Mouse (Mus musculus) forebrain, embryonic 12.5 days (tissue): ENCODE data around the gene Phactr4. TPM values are rescaled to one million over a fixed set of nuclear protein-coding genes. Genes with fewer than 3 reads are reported as not detected.

Experiments
- ATAC-seq: fragments of 200-750 bp; cut with Nextera tagmentation; 2 replicates; pipeline ENCODE4 v1.8.0; 2017; ENCODE audit warnings: moderate TSS enrichment; ENCODE audit not compliant: low FRiP score
- H3K27ac ChIP-seq: fragments of 300-500 bp; sonication (generic); 2 replicates; pipeline ENCODE4 v1.5.1; 2016; ENCODE audit warnings: mild to moderate bottlenecking
- H3K27me3 ChIP-seq: fragments of 300-500 bp; sonication (generic); 2 replicates; pipeline ENCODE4 v1.6.1; 2016; ENCODE audit warnings: mild to moderate bottlenecking
- H3K36me3 ChIP-seq: fragments of 300-500 bp; sonication (generic); replicated peaks from 2 replicates; pipeline ENCODE4 v1.6.1; 2016; ENCODE audit warnings: mild to moderate bottlenecking
- H3K4me1 ChIP-seq: fragments of 300-500 bp; sonication (generic); 2 replicates; pipeline ENCODE4 v1.6.1; 2016
- H3K4me2 ChIP-seq: fragments of 300-500 bp; sonication (generic); 2 replicates; pipeline ENCODE4 v1.6.1; 2016; ENCODE audit warnings: mild to moderate bottlenecking, moderate library complexity
- H3K4me3 ChIP-seq: fragments of 300-500 bp; sonication (generic); replicated peaks from 2 replicates; pipeline ENCODE4 v1.5.1; 2016; ENCODE audit warnings: mild to moderate bottlenecking
- H3K9ac ChIP-seq: fragments of 300-500 bp; sonication (generic); 2 replicates; pipeline ENCODE4 v1.6.1; 2016; ENCODE audit warnings: mild to moderate bottlenecking
- H3K9me3 ChIP-seq: fragments of 300-500 bp; sonication (generic); 2 replicates; pipeline ENCODE4 v1.6.1; 2016
- WGBS: fragments of 180-500 bp; shearing (Covaris S2); methylation state at CpG from one replicate; pipeline ENCODE4 v1.1.7; 2016; 5-methylcytosine and 5-hydroxymethylcytosine counted together
- polyA plus RNA-seq: library from polyadenylated mRNA; unstranded; fragments of >200 nt; fragmentation: Nextera tagmentation; extraction: Ambion mirVana; gene quantifications from 2 replicates; pipeline ENCODE4 v1.2.1, GENCODE M21; 2016

Phactr4 gene
- polyA plus RNA-seq, 1 experiment from 2014 or later, result 22.3 TPM

DNA sequence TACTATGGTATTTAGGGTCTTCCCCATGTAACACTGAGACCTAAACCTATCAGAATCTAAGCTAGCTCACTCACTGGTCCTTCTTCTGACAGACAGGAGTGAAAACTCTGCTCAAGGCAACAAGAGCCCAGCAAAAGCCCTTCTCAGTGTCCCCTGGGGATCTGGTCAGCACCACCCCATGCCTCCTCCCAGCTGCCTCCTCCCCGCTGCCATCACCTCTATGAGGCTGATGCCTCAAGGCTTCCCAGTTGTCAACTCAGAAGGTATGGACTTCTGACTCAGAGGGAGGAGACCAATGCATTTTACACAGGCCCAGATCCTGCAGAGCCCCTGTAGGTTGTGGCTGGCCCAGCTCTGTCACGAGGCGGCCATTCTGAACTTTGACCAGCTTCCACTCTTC is 80.8 kb downstream of the Phactr4 start:
- ATAC-seq, result no peak
- Histone ChIP-seq H3K27ac (no peak overlapping the region), H3K4me3 (no peak overlapping the region), H3K9me3 (no peaks in the 10 kb centered on the region), H3K36me3 (peaks cover 40% of the 10 kb centered on the region), H3K4me2 (no peak overlapping the region), H3K27me3 (no peaks in the 10 kb centered on the region), H3K4me1 (peaks cover 21% of the 10 kb centered on the region), H3K9ac (no peak overlapping the region)
- WGBS, result 93% methylated on average over 3 of the region's 3 CpGs

DNA sequence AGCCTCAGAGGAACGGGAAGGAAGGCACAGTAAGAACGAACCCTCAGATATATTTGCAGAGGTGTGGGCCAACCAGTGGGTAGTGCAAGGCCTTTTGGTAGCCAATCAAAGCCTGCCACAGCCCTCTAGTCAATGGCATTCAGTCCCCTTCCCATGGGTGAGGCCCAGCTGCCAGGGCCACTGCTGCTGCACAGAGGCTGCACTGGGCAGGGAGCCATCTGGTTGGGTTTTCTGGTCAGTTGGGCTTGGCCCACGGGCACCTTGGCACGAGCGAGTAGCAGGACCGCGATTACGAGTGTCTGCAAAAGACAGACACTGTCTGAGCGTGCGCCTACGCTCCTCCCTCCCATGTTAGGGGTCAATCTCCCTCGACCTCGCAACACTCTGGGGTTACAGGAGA is 83.3 kb downstream of the Phactr4 start:
- Histone ChIP-seq H3K36me3 (peaks cover 63% of the 10 kb centered on the region), H3K27me3 (no peaks in the 10 kb centered on the region), H3K9me3 (no peaks in the 10 kb centered on the region), H3K27ac (no peak overlapping the region), H3K4me1 (peaks cover 10% of the 10 kb centered on the region), H3K9ac (no peak overlapping the region), H3K4me2 (no peak overlapping the region), H3K4me3 (no peak overlapping the region)
- 95% methylated on average over 13 of the region's 13 CpGs for WGBS
- no peak for ATAC-seq

DNA sequence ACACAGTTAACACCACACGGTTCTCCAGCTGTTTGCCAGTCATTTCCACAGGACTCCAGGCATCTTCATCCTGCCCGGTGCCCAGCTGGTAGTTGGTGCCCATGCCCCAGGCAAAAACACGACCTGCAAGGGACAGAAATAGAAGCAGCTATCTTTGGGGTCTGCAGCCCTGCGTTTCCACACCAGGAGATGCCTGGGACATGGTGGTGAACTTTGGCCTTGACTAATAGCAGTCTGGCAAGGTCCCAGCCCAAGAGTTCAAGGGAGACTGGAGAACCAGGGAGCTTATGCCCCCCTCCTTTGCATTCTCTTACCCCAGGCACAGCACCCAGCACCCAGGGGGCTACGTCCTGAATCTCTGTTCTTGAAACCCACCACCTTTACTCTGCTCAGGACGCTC is 89.4 kb downstream of the Phactr4 start:
- no peak overlapping the region for H3K27ac ChIP-seq
- no peak overlapping the region for H3K4me2 ChIP-seq
- no peaks in the 10 kb centered on the region for H3K9me3 ChIP-seq
- H3K4me3 ChIP-seq, result no peak overlapping the region
- WGBS, result 90% methylated on average over 6 of the region's 6 CpGs
- ATAC-seq, result no peak
- H3K9ac ChIP-seq, result no peak overlapping the region
- peaks cover 60% of the 10 kb centered on the region for H3K36me3 ChIP-seq
- H3K4me1 ChIP-seq, result peaks cover 10% of the 10 kb centered on the region
- no peaks in the 10 kb centered on the region for H3K27me3 ChIP-seq

DNA sequence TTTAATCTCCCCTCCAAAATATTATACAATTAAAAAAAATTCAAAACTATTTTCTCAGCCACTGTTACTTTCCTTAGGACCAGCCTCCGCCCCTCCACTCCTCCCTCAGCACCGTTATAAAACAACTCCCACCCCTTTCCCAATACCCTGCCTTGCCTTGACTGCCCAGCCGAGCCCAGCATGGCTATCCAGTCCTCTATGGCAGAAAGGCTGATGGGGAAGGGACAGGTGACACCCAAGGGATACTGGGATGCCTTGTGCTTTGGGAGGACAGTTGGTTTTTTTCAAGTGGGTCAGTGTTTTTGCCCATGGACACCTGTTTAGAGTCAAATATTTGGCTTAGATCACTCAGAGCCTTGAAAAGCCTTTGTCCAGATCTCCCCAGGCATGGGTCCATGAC is 90.3 kb downstream of the Phactr4 start:
- H3K4me2 ChIP-seq, result no peak overlapping the region
- no peak overlapping the region for H3K4me3 ChIP-seq
- no peak for ATAC-seq
- no peak overlapping the region for H3K9ac ChIP-seq
- H3K27ac ChIP-seq, result no peak overlapping the region
- 86% methylated on average over 3 of the region's 3 CpGs for WGBS
- H3K27me3 ChIP-seq, result no peaks in the 10 kb centered on the region
- H3K9me3 ChIP-seq, result no peaks in the 10 kb centered on the region
- H3K4me1 ChIP-seq, result peaks cover 11% of the 10 kb centered on the region
- H3K36me3 ChIP-seq, result peaks cover 51% of the 10 kb centered on the region

DNA sequence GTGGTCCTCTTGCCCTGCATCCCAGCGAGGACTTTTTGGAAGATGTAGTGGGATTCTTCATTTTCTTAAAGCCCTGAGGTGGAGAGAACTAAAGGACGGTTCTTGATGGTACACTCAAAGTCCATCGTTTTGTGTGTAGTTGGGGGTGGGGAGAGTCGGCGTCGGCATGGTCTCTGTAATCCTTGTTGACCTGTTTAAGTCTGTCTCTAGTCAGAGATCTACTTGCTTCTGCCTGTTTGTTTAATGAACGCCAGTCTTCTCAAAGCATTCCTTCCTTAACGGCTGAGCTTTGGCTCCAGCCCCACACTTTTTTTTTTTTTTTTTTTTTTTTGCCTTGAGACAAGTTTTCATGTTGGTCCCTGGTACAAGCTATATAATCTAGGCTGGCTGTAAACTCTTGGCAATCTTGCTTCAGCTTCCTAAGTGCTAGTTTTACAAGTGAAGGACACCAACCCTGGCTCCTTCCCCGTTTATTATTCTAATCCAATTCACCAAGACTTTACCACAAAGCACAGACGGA is 92.4 kb downstream of the Phactr4 start:
- Histone ChIP-seq H3K36me3 (peaks cover 46% of the 10 kb centered on the region), H3K9ac (peak overlapping the region; percentile 87), H3K9me3 (no peaks in the 10 kb centered on the region), H3K4me3 (peak overlapping the region; percentile 75), H3K4me1 (peaks cover 11% of the 10 kb centered on the region), H3K27ac (peak overlapping the region; percentile 85), H3K27me3 (no peaks in the 10 kb centered on the region), H3K4me2 (peak overlapping the region; percentile 76)
- no peak for ATAC-seq
- 6% methylated on average over 10 of the region's 10 CpGs for WGBS

DNA sequence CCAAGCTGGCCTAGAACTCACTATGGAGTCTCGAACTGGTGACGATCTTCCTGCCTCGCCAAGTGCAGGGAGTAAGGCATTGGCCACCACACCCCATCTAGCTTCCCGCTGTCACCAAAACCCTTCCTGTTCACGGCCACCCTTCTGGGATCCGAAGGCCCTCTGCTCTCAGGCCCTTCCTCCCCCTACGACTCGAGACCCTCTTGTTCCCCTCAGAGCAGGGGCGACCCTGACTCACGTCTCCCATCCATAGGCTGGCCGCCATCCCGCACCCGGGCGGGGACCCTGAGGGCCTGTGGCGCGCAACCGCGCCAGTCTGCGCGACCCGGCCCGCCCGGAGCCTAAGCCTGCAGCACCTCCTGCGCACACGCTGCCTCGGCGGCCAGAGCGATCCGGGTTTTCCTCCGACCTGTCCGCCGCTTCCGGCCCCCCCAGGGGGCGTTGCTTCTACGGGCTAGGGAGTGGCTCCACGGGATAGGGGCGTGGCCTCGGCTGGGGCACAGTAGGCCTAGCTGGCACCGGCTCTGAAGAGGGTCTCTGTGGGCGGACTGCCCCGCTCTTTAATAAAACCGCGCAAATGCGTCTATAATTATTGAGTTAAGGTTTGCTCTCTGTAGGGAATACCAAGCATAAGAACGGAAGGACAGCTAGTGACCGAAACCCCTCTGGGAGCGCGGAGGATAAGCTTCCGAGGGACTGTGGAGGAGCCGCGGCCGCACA is 93.0 kb downstream of the Phactr4 start, which contains the start of gene Trnau1ap:
Gene Trnau1ap, minus strand, starts transcription at position 424 of the 720 bp plus-strand sequence.
- H3K4me3 ChIP-seq, result peak within 1 kb of the TSS; percentile 75
- no peaks in the 10 kb centered on the region for H3K9me3 ChIP-seq
- ATAC-seq, result peak; percentile 98
- no peaks in the 10 kb centered on the region for H3K27me3 ChIP-seq
- WGBS, result under 1% methylated on average over 52 of the region's 52 CpGs
- H3K4me2 ChIP-seq, result peak within 1 kb of the TSS; percentile 76
- H3K27ac ChIP-seq, result peak within 1 kb of the TSS; percentile 85
- peaks cover 11% of the 10 kb centered on the region for H3K4me1 ChIP-seq
- H3K9ac ChIP-seq, result peak within 1 kb of the TSS; percentile 87
- H3K36me3 ChIP-seq, result peaks cover 46% of the 10 kb centered on the region

DNA sequence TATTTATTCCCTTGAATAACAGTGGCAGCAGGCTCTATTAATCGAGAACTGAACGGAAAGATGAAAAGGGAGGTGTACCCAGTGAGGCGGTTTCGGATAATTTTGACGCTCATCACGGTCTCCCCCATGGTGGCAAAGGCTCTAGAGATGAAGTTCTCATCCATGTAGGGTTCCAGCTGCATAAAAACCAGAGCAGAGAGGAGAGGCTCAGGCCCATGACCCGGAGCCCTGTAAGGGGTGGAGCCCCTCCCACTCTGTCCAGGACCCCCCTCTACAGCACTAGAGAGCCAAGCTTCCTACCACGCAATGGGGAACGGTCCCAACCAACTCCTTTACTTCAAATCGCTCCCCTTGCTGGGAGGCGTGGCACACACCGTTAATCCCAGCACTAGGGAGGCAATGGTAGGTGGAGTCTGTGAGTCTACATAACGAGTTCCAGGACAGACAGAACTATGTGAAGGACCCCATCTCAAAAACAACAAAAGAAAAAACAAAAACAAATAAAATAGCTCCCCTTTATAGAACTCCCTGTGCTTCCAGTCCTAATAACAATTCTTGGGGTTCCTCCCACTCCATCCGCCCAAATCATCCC is 93.8 kb downstream of the Phactr4 start:
- peak overlapping the region; percentile 76 for H3K4me2 ChIP-seq
- H3K9ac ChIP-seq, result peak overlapping the region; percentile 87
- H3K4me1 ChIP-seq, result peaks cover 11% of the 10 kb centered on the region
- H3K27ac ChIP-seq, result peak overlapping the region; percentile 85; the same call in 1 of the 2 replicates
- ATAC-seq, result no peak
- H3K4me3 ChIP-seq, result peak overlapping the region; percentile 75
- H3K9me3 ChIP-seq, result no peaks in the 10 kb centered on the region
- 41% methylated on average over 14 of the region's 14 CpGs for WGBS
- no peaks in the 10 kb centered on the region for H3K27me3 ChIP-seq
- H3K36me3 ChIP-seq, result peaks cover 46% of the 10 kb centered on the region

DNA sequence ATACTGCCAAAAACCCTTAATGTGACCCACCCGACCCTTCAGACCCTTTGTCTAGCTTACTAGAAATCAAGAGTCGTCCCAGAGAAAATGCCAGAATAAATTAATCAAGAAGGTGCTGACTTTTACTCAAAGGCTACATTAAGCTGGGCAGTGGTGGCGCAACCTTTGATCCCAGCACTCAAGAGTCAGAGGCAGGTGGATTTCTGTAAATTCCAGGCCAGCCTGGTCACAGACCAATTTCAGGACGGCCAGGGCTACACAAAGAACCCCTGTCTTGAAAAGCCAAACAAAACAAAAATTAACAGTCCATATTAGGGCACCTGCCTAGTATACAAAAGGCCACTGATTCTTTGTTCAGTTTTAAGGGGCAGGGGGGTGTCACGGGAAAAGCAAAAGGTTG is 95.8 kb downstream of the Phactr4 start:
- 78% methylated on average over 5 of the region's 5 CpGs for WGBS
- ATAC-seq, result no peak
- H3K4me1 ChIP-seq, result peaks cover 11% of the 10 kb centered on the region
- H3K4me2 ChIP-seq, result no peak overlapping the region
- no peak overlapping the region for H3K4me3 ChIP-seq
- H3K36me3 ChIP-seq, result peaks cover 36% of the 10 kb centered on the region
- H3K27ac ChIP-seq, result no peak overlapping the region
- no peak overlapping the region for H3K9ac ChIP-seq
- no peaks in the 10 kb centered on the region for H3K27me3 ChIP-seq
- no peaks in the 10 kb centered on the region for H3K9me3 ChIP-seq

DNA sequence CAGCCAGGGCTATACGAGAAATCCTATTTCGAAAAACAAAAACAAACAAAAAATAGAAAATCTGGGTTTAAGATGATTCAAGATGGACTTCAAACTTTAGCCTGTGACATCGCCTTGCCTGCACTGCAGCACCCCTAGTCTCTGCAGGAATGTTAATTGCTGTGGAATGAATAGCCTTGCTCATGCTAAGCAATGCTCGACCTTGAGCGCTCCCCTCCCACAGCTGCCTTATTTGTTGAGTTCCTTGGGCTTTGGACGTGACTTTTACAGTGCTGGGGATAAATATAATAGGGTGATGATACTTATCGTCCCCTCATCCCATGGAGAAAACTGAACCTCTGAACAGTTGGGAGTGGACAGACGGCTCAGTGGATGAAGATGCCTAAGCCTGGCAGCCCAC is 106.6 kb downstream of the Phactr4 start:
- no peak for ATAC-seq
- WGBS, result 88% methylated on average over 8 of the region's 8 CpGs
- H3K9ac ChIP-seq, result no peak overlapping the region
- H3K36me3 ChIP-seq, result peaks cover 78% of the 10 kb centered on the region
- H3K4me1 ChIP-seq, result 0 out of 2 replicates have a peak, but pooled peaks cover 2% of the 10 kb centered on the region
- H3K27me3 ChIP-seq, result no peaks in the 10 kb centered on the region
- no peak overlapping the region for H3K27ac ChIP-seq
- no peaks in the 10 kb centered on the region for H3K9me3 ChIP-seq
- no peak overlapping the region for H3K4me2 ChIP-seq
- no peak overlapping the region for H3K4me3 ChIP-seq

DNA sequence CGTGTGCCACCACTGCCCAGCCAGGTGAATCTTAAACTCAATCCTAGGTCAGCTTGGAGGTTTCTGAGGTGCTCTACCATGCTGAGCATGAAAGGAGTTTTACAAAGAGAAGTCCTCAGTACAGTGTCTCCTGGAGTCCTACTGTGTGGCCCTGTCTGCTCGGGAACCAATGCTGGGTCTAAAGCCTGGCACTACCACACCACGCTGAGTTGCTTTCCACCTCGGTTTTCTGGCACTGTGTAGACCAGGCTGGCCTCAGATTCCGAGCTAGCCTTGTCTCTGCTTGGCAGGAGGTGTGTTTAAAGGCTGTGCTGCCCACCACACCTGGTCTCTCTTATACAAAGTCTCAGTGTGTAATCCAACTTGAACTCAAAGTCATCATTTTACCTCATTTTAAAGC is 109.7 kb downstream of the Phactr4 start:
- Histone ChIP-seq H3K4me3 (no peak overlapping the region), H3K4me2 (no peak overlapping the region), H3K36me3 (peaks cover 64% of the 10 kb centered on the region), H3K4me1 (peaks cover 17% of the 10 kb centered on the region), H3K27me3 (no peaks in the 10 kb centered on the region), H3K9ac (no peak overlapping the region), H3K9me3 (no peaks in the 10 kb centered on the region), H3K27ac (no peak overlapping the region)
- no peak for ATAC-seq
- 88% methylated on average over 5 of the region's 5 CpGs for WGBS

DNA sequence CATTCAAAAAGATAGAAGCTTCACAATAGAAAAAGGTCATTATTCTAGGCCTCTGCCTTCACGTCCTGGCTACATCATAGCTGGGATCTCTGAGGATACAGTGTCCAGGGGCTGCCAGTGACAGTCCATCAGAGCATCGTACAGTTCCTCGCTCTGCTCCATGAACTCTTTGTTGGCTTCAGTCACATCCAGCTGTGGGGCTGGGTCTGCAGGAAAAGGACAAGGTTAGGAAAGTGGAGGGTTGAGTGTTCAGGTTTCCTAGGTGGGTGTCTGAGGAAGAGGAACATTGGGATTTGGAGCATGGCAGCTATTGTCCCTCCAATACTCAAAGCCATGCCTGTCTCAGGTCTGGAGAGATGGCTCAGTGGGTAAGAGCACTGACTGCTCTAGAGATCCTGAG is 110.5 kb downstream of the Phactr4 start:
- H3K36me3 ChIP-seq, result peaks cover 56% of the 10 kb centered on the region
- no peak overlapping the region for H3K4me2 ChIP-seq
- no peaks in the 10 kb centered on the region for H3K27me3 ChIP-seq
- no peak overlapping the region for H3K27ac ChIP-seq
- no peak overlapping the region for H3K4me3 ChIP-seq
- ATAC-seq, result no peak
- H3K9me3 ChIP-seq, result no peaks in the 10 kb centered on the region
- no peak overlapping the region for H3K9ac ChIP-seq
- WGBS, result 46% methylated on average over 3 of the region's 3 CpGs
- peaks cover 17% of the 10 kb centered on the region for H3K4me1 ChIP-seq

DNA sequence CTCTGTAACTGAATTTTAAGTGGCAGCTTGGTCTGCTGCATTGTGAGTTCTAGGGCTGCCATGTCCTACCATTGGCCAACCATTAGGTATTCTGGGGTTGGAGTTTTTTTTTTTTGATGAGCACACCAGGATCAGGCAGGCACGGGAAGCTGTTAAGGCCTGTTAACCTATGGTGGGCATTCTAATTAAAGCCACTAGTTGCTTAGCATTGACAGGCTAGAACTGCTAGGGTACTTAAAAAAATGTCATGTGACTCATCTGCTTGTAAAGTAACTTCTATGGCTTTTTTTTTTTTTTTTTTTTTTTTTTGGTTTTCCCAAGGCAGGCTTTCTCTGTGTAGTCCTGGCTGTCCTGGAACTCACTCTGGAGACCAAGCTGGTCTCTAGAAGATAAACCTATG is 111.1 kb downstream of the Phactr4 start:
- H3K36me3 ChIP-seq, result peaks cover 50% of the 10 kb centered on the region
- H3K4me1 ChIP-seq, result peaks cover 15% of the 10 kb centered on the region
- H3K4me3 ChIP-seq, result no peak overlapping the region
- H3K27ac ChIP-seq, result no peak overlapping the region
- no peak for ATAC-seq
- H3K9me3 ChIP-seq, result no peaks in the 10 kb centered on the region
- no peak overlapping the region for H3K9ac ChIP-seq
- no peaks in the 10 kb centered on the region for H3K27me3 ChIP-seq
- H3K4me2 ChIP-seq, result no peak overlapping the region
- 31% methylated on average over 1 of the region's 1 CpGs for WGBS
